Mouse (Mus musculus) layer of hippocampus, postnatal 36 days (tissue): ENCODE results near the gene Plg. TPM values are rescaled to one million over a fixed set of nuclear protein-coding genes. Genes with fewer than 3 reads are reported as not detected.

Source experiments
- DNase-seq, 2 experiments: peaks; one replicate each; pipeline ENCODE4 v3.0.0; 2022
- total RNA-seq, 2 experiments: library from RNA; stranded (reverse); gene quantifications; 2 replicates each; pipeline ENCODE4 v1.2.3; 2021

Plg gene
- total RNA-seq, 2 experiments from 2014 or later, result not detected

DNA sequence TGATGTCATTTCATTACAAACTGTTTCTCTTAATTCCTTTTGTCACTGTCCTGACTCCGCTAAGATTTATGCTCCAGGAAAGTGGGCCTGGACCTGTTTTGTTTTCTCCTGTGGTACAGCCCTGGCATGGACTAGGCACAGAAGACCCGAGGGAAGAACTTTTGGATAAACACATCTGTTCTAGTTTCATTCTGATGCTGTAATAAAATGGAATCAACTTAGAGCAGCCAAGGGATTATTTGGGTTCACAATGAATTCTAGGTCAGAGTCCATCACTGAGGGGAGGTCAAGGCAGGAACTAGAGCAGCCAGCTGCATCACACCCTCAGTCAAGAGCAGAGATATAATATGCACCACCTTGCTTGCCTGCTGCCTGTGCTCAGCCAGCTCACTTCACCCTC, 9.4 kb downstream of the Plg start:
- no peak for DNase-seq

DNA sequence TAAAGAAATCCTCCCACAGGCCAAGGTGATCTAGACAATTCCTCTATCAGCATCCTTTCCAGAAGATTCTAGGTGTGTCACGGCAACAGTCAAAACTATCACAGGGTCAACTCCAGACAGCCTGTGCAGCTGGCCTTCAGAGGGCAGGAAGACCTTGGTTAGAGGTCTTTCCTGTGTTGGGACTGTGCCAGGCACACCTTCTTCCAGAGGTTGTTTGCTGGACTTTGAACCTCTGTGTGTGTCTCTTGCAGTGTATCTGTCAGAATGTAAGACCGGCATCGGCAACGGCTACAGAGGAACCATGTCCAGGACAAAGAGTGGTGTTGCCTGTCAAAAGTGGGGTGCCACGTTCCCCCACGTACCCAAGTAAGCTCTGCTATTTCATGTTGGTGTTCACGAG, 9.8 kb downstream of the Plg start:
- no peak for DNase-seq

DNA sequence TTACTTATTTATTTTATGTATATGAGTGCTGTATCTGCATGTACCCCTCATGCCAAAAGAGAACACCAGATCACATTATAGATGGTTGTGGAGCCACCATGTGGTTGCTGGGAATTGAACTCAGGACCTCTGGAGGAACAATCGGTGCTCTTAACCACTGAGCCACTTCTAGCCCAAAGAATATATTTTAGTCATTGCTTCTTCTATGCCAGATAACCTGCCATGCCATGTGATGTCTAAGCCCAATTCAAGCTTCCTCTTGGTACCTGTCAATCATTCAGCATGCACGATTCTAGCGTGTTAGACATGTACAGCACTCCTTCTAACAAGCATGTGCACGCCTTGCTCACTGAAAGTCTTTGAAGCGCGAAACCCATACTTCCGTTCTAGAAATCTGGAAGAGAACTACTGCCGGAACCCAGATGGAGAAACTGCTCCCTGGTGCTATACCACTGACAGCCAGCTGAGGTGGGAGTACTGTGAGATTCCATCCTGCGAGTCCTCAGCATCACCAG, 17.8 kb downstream of the Plg start:
- DNase-seq, result no peak

DNA sequence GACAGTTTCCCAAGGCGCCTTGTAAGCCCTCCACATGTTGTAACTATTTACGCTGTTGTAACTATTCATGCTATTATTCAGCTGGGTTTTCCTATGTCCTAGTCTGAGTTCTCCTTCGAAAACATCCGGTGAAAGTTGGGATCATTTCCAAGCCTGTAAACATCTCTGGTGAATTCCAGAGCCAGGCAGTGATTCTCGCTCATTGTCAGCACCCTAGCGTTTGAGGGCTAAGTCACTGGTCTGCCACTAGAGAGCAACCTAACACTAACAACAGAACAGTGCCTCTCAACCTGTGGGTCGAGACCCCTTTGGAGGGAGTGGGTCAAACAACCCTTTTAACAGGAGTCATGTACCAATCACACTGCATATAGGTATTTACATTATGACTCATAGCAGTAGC, 25.0 kb downstream of the Plg start:
- no peak for DNase-seq

DNA sequence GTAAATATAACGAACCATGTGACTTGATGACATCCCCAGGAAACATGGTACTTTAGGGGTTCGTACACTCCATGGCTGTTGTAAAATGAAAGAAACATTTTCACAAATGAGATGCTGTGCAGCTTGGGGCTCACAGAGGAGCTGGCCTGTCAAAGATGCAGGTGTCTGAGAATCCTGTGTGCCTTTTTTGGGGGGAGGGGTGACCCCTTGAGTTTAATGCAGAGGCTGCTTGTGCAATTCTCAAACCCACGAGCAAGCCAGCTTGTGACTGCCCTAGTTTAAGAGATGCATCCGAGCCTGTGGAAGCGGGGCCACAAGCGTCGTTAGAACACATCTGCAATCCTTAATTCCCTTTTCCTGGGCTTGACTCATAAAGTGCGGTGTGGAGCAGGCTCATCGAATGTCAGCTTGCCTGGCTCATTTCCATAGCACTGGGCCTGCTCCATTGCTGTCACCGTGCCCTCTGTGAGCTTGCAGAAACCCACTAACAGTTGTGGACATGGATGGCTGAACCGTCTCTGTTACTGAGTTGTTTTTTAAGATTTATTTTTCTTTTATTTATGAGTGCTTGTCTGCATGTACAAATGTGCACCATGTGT, 31.0 kb downstream of the Plg start:
- DNase-seq, result no peak

DNA sequence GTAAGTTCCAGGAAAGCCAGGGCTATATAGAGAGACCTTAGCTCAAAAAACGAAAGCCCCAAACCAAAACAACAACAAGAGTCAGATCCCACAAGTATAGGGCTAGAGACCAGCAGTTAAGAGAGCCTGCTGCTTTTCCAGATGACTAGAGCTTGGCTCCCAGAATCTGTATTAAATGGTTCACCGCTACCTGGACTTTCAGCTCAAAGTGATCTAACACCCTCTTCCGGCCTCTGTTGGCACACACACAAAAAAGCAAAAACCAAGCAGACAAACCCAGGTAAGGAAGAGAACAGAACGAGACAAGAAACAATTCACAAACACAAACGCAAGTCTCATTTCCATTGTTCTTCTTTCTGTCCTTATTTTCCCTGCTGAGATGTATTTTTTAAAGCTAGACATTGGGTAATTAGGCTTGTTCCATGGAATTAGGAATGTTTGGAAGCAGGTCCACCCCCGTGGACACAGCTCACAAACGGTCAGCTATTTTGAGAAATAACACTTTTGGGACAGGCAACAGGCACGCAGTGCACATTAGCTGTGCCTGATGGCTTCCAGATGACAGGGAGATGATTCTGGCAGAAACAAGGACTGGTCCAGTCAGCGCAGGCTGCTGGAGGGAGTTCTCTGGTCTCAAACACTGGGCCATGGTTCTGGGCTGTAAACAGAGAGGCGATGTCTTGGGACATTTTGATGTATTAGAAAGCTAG, 33.9 kb downstream of the Plg start:
- no peak for DNase-seq

DNA sequence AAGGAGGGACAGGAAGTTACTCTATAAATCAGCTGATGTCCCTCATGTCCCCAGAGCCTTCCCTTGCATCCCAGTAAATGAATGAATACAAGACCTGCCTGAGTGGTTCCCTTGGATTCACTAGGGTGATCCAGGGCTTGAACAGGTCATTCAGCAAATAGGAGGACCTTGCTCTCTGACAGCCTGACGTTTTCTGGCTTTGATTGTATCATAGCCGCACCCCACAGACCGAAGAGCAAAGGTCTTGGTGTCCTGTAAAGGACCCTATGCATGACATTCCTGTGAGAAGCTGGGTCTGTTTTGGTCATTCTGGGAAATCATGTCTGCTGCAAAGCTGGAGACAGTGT, 34.5 kb downstream of the Plg start:
- no peak for DNase-seq

DNA sequence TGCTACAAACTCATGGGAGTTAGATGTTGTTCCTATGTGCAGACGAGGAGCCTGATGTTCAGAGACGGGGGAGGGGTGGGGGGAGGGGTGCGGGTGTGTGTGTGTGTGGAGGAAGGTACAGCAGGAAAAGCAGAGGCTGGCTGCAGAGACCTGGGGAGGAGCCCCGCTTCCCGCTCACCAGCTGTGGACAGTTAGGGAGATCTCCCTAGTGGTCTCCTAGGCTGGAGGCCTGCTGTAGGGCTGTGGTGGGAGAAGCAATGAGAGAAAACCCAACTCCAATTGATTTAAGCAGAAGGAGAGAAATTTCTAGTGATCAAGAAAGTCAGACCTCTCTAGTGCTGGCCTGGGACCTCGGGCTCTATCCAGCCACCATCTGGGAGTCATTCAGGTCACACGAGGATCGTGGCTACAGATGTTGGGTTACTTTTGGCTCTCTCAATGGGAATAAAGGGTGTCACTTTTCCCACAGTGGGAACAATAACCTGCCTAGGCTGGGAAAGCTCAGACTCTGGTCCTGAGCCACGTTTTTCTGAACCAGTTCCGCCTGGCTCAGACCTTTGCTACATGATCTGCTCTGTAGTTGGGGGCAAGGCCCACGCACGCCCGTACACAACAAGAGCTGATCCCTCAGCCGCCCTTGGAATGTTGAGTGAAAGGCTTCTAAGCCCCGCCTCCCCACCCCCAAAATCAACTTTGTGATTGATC, 36.8 kb downstream of the Plg start:
- DNase-seq, result no peak

DNA sequence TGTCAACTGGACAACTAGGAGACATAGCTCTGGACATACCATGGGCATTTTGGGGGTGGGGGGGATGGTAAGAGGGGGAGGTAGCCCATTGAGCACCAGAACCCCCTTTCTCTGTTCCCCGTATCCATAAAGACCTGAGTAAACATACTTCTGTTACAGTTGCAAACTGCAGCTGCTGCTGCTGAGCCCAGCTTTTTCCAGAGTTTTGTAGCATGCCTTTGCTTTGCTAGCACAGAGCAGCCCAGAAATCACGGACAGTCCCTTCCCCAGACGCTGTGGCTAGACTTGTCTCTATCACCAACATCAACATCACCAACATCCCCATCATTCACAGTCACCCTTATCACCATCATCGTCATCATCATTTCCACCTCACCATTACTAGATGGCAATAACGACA, 37.3 kb downstream of the Plg start:
- DNase-seq, result no peak

DNA sequence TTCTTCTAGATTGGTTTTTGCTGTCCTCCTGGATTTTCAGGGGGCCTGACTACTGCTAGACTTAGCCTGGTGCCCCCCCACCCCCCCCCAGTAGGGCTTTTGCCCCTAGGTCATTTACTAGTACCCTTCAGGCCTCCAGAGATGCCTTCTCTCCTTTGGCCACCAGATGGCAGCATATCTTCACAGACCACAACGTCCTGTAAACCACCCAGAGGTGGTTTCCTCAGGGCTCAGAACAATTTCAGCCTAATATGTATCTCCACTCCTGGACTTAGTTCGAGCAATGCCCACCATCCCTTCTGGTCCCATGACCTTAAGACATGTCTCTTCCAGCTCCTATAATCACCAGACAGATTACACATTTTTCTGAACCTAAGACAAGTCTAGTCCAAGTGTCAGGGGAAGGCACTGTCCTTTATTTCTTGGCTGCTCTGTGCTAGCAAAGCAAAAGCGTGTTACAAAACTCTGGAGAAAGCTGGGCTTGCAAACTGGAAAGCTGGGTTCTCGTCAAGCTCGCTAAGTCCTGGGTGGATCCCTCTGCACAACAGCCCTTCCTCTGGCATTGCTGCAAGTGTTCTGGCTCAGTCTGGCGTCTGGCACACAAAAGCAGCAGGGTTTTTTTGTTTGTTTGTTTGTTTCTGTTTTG, 38.0 kb downstream of the Plg start:
- DNase-seq, result peak; percentile 64 to 75

DNA sequence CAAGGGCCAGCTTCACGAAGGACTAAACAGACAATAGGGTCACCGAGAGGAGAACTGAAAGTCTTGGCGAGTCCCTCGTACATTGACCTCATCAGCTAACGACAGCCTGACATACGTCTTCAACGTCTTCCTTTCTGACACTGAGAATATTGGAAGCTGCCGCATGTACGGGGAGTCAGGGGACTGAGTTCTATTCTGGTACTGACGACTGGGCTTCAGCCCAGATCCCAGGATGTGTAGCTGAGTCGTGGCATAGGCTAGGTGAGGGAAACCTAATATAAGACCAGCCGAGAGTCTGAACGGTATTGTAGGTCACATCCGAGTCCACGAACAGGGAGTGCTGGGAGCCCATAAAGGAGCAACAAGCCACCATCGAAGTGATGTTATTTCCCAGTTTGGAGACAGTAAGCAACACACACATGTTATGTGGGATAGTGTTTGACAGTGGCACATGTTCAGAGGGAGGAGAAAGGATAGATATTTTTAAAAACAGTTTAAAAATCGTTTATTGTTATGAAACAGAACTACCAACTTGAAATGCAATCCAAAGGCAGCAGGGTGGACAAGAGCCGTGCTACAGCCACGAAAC, 41.2 kb downstream of the Plg start:
- no peak for DNase-seq

DNA sequence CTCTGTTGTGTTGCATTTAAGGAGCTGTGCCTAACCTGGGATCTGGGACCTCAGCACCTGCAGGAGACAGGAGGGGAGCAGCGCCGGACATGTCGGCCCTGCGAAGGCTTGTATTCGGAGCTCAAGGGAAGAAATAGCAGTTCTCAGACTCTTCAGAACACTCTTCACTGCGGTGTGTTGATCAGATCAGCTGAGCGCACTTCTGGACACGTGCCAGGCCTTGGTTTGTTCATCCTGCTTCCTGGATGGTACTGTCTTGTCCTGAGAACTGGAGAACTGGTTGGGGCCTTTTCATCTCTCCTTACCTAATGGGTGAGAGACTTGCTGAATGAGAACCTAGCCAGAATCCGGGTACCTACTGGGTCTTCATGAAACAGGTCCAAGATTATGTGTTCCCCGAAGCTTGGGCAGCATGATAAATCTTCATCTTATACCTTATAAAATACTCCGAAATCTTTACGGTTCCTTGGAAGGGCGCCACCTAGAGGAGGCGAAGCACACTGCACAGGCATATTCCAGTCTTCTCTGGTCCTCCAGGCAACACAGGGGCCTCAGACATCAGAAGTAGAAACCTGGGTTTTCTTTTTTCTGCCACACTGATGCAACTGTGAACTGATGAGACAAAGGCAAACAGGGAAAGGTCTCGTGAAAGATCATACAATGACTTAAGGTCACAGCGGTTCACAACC, 42.6 kb downstream of the Plg start:
- DNase-seq, result no peak

DNA sequence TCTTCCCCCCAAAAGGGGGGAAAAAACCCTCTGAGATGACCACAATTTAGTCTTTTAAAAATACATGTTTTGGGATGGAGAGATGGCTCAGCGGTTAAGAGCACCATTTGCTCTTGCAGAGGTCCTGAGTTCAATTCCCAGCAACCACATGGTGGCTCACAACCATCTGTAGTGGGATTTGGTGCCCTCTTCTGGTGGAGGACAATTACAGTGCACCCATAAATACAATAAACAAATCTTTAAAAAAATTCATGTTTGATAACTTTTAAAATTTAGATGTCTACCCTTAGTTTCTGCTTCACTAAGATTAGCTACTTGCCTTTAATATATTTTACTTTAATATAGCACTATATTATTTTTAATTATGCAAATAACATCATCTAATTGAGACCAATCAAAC, 43.7 kb downstream of the Plg start:
- DNase-seq, result no peak

DNA sequence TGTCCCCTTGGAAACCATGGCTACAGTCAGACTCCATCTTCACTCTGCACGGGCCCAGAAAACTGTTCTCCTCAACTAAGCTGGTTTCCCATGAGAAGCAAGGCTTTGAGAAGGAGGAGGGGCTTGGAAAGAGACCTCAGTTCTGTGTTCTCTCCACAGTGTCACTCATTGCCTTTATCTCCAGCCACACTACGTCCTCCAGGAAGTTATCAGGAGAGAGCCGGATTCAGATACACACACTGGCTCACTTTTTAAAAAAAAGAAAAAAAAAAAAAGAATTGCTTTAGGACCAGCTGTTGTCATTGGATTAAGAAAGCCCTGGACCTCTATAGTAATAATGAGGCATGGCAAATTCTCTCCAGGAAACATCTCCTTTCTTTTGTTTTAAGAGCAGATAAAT, 48.7 kb downstream of the Plg start:
- DNase-seq, result no peak

DNA sequence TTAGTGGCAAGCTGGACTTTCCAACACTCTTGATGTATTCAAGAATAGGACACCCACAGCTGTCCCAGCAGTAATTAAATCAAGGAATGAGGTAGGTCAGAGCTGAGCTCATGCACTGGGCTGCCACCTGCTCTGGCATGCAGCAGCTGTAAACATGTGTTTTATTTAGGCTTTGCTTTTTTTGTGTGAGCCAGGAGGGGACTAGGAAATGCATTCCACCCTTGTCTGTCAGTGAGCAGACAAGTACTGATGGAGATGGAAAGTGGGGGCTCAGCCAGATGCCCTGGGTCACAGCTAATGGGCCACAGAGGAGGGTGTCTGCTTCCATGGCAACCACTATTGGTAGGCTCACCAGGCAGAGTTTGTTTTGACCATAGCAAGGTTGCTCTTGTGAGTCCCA, 50.0 kb downstream of the Plg start:
- no peak for DNase-seq

DNA sequence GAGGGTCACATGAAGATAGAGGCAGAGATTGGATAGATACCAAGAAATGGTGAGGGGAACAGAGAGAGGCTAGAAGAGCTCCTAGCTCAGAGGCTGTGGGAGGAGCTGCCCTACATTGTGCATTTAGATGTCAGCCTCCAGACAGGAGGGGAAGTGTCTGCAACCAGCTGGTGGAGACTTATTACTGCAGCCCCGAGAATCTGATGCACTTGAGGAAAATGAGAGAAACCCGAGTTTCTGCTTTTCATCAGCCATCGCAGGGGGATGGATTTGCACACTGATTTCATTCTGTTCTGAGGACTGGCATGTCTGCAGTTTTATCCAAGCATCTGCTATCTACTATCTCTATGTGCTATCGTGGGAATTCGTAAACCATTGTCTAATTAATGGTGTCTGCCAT, 53.3 kb downstream of the Plg start:
- DNase-seq, result peak in 1 of 2 experiments; percentile 19

DNA sequence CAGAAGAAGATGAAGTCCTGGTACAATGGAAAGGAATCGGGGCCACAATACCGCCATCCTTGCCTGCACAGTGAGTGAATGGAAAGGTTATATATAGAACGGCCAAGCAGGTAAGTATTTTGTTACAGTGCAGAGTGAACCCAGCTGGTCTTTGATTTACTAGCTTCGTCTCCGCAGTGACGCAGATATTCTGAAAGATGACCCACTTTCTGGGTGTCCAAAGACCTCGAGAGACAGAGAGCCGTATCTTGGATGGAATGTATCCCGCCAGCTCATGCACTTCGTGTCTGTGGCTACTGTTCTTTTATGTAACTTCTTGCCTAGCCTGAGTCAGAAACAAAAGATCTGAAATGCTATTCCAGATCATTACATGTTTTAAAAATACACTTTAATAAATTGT, 59.4 kb downstream of the Plg start:
- no peak for DNase-seq

DNA sequence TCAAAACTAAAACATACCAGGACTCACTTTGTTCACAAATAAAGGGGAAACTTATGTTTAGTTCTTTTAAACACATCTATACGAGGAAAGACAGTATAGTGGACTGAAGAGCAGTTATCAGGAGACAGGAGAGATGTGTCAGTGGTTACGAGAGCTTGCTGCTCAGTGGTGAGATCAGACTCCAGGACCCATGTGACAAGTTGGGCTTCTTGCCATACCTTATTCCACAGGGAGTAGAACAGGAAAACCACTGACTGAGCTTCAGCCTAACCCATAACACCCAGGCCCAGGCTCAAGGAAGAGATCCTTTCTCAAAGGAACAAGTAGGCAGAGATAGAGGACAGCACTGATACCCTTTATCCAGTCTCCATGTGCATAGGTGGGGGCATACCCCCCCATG, 66.2 kb downstream of the Plg start:
- DNase-seq, result no peak

DNA sequence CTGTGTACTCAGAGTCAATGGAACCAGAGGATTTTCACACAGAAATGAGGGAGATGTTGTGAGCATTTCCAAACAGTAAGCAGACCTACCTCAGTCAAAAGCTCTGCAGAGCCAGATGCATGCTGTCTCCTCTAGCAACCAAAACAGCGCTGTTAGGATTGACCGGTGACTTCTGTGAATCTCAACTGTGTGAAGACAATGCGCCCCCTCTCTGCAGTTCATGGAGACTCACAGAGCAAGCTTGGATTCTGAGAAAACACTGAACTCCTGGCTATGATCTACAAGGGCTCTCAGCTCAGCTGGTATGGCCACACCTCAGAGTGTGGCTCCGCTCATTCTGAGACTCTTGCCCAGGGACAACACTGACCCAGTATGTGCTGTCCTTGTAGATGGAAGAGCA, 72.8 kb downstream of the Plg start:
- no peak for DNase-seq

DNA sequence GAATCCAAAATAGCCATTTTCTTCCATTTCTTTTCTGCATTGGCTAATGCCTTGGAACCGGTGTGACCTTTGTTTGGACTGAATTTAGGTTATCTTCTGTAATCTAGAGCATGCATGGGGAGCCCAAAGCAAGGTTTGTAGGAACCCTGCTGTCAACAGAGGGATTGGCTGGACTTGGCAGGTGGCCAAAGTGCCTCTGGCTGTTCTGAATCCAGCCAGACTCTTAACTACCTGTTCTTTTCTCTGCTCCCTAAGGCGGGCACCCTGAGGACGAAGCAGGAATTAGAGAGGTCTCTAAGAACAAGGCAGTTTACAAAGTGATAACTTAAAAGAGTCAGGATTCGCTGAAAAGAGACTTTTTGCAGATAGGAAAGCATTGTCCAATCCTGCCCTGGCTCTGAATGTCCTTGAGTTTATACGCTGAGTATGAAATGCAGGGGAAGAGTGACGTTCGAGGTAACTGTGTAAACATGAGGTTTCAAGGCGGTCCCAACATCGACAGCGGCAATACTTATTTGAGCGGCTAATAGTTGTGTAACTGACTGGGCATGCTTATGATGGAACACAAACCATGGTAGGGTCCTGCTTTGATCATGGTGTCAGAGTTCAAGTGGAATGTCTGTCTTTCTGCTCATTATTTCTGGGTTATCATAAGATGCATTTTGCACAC, 74.6 kb downstream of the Plg start:
- DNase-seq, result no peak

DNA sequence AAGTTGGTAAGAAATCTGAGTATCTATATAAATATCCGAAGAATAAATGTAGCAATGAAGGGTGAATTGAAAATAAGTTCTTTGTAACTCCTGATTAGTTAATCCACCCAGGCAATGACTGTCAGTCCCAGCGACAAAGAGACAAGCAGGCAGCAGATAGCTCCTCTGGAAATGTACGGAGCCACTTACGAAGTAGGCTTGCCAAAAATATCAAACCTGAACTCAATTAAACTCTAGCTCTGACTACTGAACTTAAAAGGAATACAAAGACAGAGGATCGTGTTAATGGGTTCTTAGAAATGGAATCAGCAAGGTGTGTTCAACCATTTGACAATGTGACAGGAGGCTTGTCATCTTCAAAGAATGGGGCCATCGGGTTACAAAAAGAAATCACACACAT, 75.3 kb downstream of the Plg start:
- no peak for DNase-seq
